Comparison of ENCODE assay signal across 9 mouse cellular contexts in genomic region chr10:5317602-5318001, GRCm38 (mm10).
DNase-seq lines count a peak whose midpoint lies in the region; ATAC-seq and TF ChIP-seq lines count a peak whose summit lies in the region.
"Had no signal": no experiment of that assay in that cellular context is flagged by ENCODE, and none has a peak within 500 bp of the region (broad histone marks: within the 10 kb centered on the region; RNA-seq: fewer than 3 reads in every experiment).

No protein-coding gene starts in this region.

- no peak overlapping the region for H3K4me3 ChIP-seq in intestine, embryonic 14.5 days (ENCODE audit: low read depth, low read length)
- H3K4me3 ChIP-seq in intestine, embryonic 16.5 days (ENCODE audit: low read length): no peak overlapping the region
- no peak overlapping the region for H3K4me3 ChIP-seq in intestine, embryonic 15.5 days (replicated peaks)
- H3K4me3 ChIP-seq in limb, embryonic 10.5 days: no peak overlapping the region
- no peak overlapping the region for H3K4me3 ChIP-seq in olfactory bulb, adult 2 months (ENCODE audit: insufficient read depth, low read depth, low read length)
- H3K4me3 ChIP-seq: embryonic facial prominence, embryonic 15.5 days had no signal

- ATAC-seq in intestine, embryonic 14.5 days (replicated peaks; ENCODE audit: low FRiP score, low TSS enrichment, low read depth): 0 out of 2 replicates have a peak, but pooled peaks have one; percentile 50
- no peak for ATAC-seq in intestine, embryonic 16.5 days
- ATAC-seq in intestine, embryonic 15.5 days: 0 out of 2 replicates have a peak, but pooled peaks have one; percentile 53

- no peak overlapping the region for H3K9ac ChIP-seq in intestine, embryonic 14.5 days (ENCODE audit: low read length)
- H3K9ac ChIP-seq in intestine, embryonic 16.5 days (ENCODE audit: low read depth, low read length): no peak overlapping the region
- no peak overlapping the region for H3K9ac ChIP-seq in intestine, embryonic 15.5 days
- H3K9ac ChIP-seq: embryonic facial prominence, embryonic 15.5 days had no signal

- H3K36me3 ChIP-seq in intestine, embryonic 14.5 days (ENCODE audit: control insufficient read depth, insufficient read depth, low read length): no peaks in the 10 kb centered on the region
- no peaks in the 10 kb centered on the region for H3K36me3 ChIP-seq in intestine, embryonic 16.5 days (ENCODE audit: control insufficient read depth, insufficient read depth, low read length)
- H3K36me3 ChIP-seq in intestine, embryonic 15.5 days: no peaks in the 10 kb centered on the region
- H3K36me3 ChIP-seq in limb, embryonic 10.5 days: no peaks in the 10 kb centered on the region
- H3K36me3 ChIP-seq: embryonic facial prominence, embryonic 15.5 days had no signal

- TF ChIP-seq CTCF in olfactory bulb, adult 2 months (IDR thresholded peaks at IDR 0.05; ENCODE audit: insufficient read depth, low read depth, low read length): peak; percentile 68; the same call in 1 of the 2 replicates

- no peak for TF ChIP-seq POLR2A in olfactory bulb, adult 2 months (IDR thresholded peaks at IDR 0.05; ENCODE audit: insufficient read depth, low read depth, low read length)

- no peak overlapping the region for H3K27ac ChIP-seq in intestine, embryonic 14.5 days (ENCODE audit: low read depth)
- no peak overlapping the region for H3K27ac ChIP-seq in intestine, embryonic 16.5 days (ENCODE audit: low read length)
- H3K27ac ChIP-seq in intestine, embryonic 15.5 days: no peak overlapping the region
- no peak overlapping the region for H3K27ac ChIP-seq in limb, embryonic 10.5 days
- H3K27ac ChIP-seq in olfactory bulb, adult 2 months (ENCODE audit: insufficient read depth, low read depth, low read length): no peak overlapping the region
- H3K27ac ChIP-seq: embryonic facial prominence, embryonic 15.5 days had no signal

- no peak overlapping the region for H3K4me2 ChIP-seq in intestine, embryonic 14.5 days (ENCODE audit: low read length)
- H3K4me2 ChIP-seq in intestine, embryonic 16.5 days (ENCODE audit: low read depth, low read length): no peak overlapping the region
- no peak overlapping the region for H3K4me2 ChIP-seq in intestine, embryonic 15.5 days (replicated peaks)
- H3K4me2 ChIP-seq: embryonic facial prominence, embryonic 15.5 days had no signal

- no peaks in the 10 kb centered on the region for H3K27me3 ChIP-seq in intestine, embryonic 14.5 days (replicated peaks; ENCODE audit: control insufficient read depth, insufficient read depth, low read length)
- no peaks in the 10 kb centered on the region for H3K27me3 ChIP-seq in intestine, embryonic 16.5 days (replicated peaks; ENCODE audit: control insufficient read depth, insufficient read depth, low read length)
- no peaks in the 10 kb centered on the region for H3K27me3 ChIP-seq in intestine, embryonic 15.5 days (replicated peaks)
- H3K27me3 ChIP-seq in limb, embryonic 10.5 days (ENCODE audit: low read depth, poor library complexity, severe bottlenecking): no peaks in the 10 kb centered on the region
- H3K27me3 ChIP-seq: embryonic facial prominence, embryonic 15.5 days had no signal

- WGBS in intestine, embryonic 14.5 days: 20% methylated on average over 6 of the region's 6 CpGs
- 13% methylated on average over 6 of the region's 6 CpGs for WGBS in intestine, embryonic 16.5 days
- 13% methylated on average over 6 of the region's 6 CpGs for WGBS in intestine, embryonic 15.5 days
- 31% methylated on average over 6 of the region's 6 CpGs for WGBS in limb, embryonic 10.5 days
- WGBS in olfactory bulb, adult 2 months: 23% methylated on average over 6 of the region's 6 CpGs

- DNase-seq in intestine, embryonic 14.5 days (ENCODE audit: low spot score): peak; percentile 75
- peak; percentile 36 for DNase-seq in c-Kit-positive CD71-negative TER-119-negative erythroid progenitor cells, embryonic 14.5 days (ENCODE audit: low read depth)
- peak; percentile 57 for DNase-seq in forelimb bud, embryonic 11.5 days (ENCODE audit: low read depth, low spot score)
- DNase-seq in limb, embryonic 10.5 days (ENCODE audit: low spot score): peak; percentile 86
- peak; percentile 55 for DNase-seq in testis, postnatal 14 days (ENCODE audit: low spot score)

- no peaks in the 10 kb centered on the region for H3K4me1 ChIP-seq in intestine, embryonic 14.5 days (replicated peaks; ENCODE audit: control insufficient read depth, insufficient read depth, low read length)
- no peaks in the 10 kb centered on the region for H3K4me1 ChIP-seq in intestine, embryonic 16.5 days (ENCODE audit: control insufficient read depth, insufficient read depth, low read length)
- no peaks in the 10 kb centered on the region for H3K4me1 ChIP-seq in intestine, embryonic 15.5 days (replicated peaks)
- H3K4me1 ChIP-seq in limb, embryonic 10.5 days: no peaks in the 10 kb centered on the region
- no peaks in the 10 kb centered on the region for H3K4me1 ChIP-seq in olfactory bulb, adult 2 months (ENCODE audit: control insufficient read depth, insufficient read depth, low read length)
- H3K4me1 ChIP-seq: embryonic facial prominence, embryonic 15.5 days had no signal

- no peaks in the 10 kb centered on the region for H3K9me3 ChIP-seq in intestine, embryonic 14.5 days (ENCODE audit: control insufficient read depth, low read length)
- H3K9me3 ChIP-seq in intestine, embryonic 16.5 days (ENCODE audit: control insufficient read depth, low read length): no peaks in the 10 kb centered on the region
- H3K9me3 ChIP-seq in intestine, embryonic 15.5 days: no peaks in the 10 kb centered on the region
- no peaks in the 10 kb centered on the region for H3K9me3 ChIP-seq in limb, embryonic 10.5 days (replicated peaks)
- H3K9me3 ChIP-seq: embryonic facial prominence, embryonic 15.5 days had no signal

Comparison
In these comparisons a context has a peak if more than half of its experiments do, and no peak if none do; other contexts are left out.
1. DNase-seq: peak in every context shown above with its lines; median percentile 86 in limb, embryonic 10.5 days; 75 in intestine, embryonic 14.5 days; 57 in forelimb bud, embryonic 11.5 days; 55 in testis, postnatal 14 days; 36 in c-Kit-positive CD71-negative TER-119-negative erythroid progenitor cells, embryonic 14.5 days.